Mouse (Mus musculus) hindbrain, embryonic 13.5 days (tissue): Measurements from ENCODE around the gene Shb. TPM values are rescaled to one million over a fixed set of nuclear protein-coding genes. Genes with fewer than 3 reads are reported as not detected.
A peak's percentile ranks its signal among the peaks of the same experiment; 100 is the strongest.
"Not testable (repeated sequence)": the region's sequence is repeated elsewhere in the genome, so short reads cannot be mapped to it uniquely, and the experiment has no call there.

Experiments
- ATAC-seq: fragments of 200-750 bp; cut with Nextera tagmentation; 2 replicates; pipeline ENCODE4 v1.8.0; 2017; ENCODE audit warnings: moderate TSS enrichment; ENCODE audit not compliant: low FRiP score
- H3K27ac ChIP-seq: fragments of 300-500 bp; sonication (generic); 2 replicates; pipeline ENCODE4 v1.5.1; 2015; ENCODE audit warnings: inconsistent platforms, mild to moderate bottlenecking, moderate library complexity
- H3K27me3 ChIP-seq: fragments of 300-500 bp; sonication (generic); 2 replicates; pipeline ENCODE4 v1.6.1; 2015; ENCODE audit warnings: mild to moderate bottlenecking, inconsistent platforms
- H3K36me3 ChIP-seq: fragments of 300-500 bp; sonication (generic); 2 replicates; pipeline ENCODE4 v1.6.1; 2015; ENCODE audit warnings: mild to moderate bottlenecking, inconsistent platforms
- H3K4me1 ChIP-seq: fragments of 300-500 bp; sonication (generic); replicated peaks from 2 replicates; pipeline ENCODE4 v1.6.1; 2015; ENCODE audit warnings: inconsistent platforms
- H3K4me2 ChIP-seq: fragments of 300-500 bp; sonication (generic); 2 replicates; pipeline ENCODE4 v1.6.1; 2015; ENCODE audit warnings: inconsistent platforms, mild to moderate bottlenecking, moderate library complexity
- H3K4me3 ChIP-seq: fragments of 300-500 bp; sonication (generic); 2 replicates; pipeline ENCODE4 v1.5.1; 2015; ENCODE audit warnings: mild to moderate bottlenecking, inconsistent platforms
- H3K9ac ChIP-seq: fragments of 300-500 bp; sonication (generic); 2 replicates; pipeline ENCODE4 v1.6.1; 2015; ENCODE audit warnings: mild to moderate bottlenecking, inconsistent platforms
- H3K9me3 ChIP-seq: fragments of 300-500 bp; sonication (generic); 2 replicates; pipeline ENCODE4 v1.6.1; 2016; ENCODE audit warnings: inconsistent platforms
- WGBS: fragments of 180-500 bp; shearing (Covaris S2); methylation state at CpG from one replicate; pipeline ENCODE4 v1.1.7; 2015; 5-methylcytosine and 5-hydroxymethylcytosine counted together
- polyA plus RNA-seq: library from polyadenylated mRNA; unstranded; fragments of >200 nt; fragmentation: Nextera tagmentation; extraction: Ambion mirVana; gene quantifications from 2 replicates; pipeline ENCODE4 v1.2.1, GENCODE M21; 2015

The Shb gene
- polyA plus RNA-seq, 1 experiment from 2014 or later, result 5.7 TPM

GRCm38 (mm10) chr4:45407703-45408334 lies 124.5 kb downstream of the Shb start:
- peak overlapping the region; percentile 96 for H3K27ac ChIP-seq
- peak overlapping the region; percentile 94 for H3K4me3 ChIP-seq
- 1% methylated on average over 19 of the region's 19 CpGs for WGBS
- H3K9me3 ChIP-seq, result no peaks in the 10 kb centered on the region
- peak; percentile 21; the same call in 1 of the 2 replicates for ATAC-seq
- H3K9ac ChIP-seq, result peak overlapping the region; percentile 97
- peaks cover 8% of the 10 kb centered on the region; the same call in 1 of the 2 replicates for H3K27me3 ChIP-seq
- H3K4me2 ChIP-seq, result peak overlapping the region; percentile 80
- peaks cover 41% of the 10 kb centered on the region for H3K4me1 ChIP-seq
- H3K36me3 ChIP-seq, result peaks cover 16% of the 10 kb centered on the region

- Histone ChIP-seq H3K4me3 (peak overlapping the region; percentile 94), H3K9me3 (no peaks in the 10 kb centered on the region), H3K4me2 (peak overlapping the region; percentile 80), H3K27me3 (peaks cover 8% of the 10 kb centered on the region; the same call in 1 of the 2 replicates), H3K4me1 (peaks cover 41% of the 10 kb centered on the region), H3K27ac (peak overlapping the region; percentile 96), H3K36me3 (peaks cover 23% of the 10 kb centered on the region), H3K9ac (peak overlapping the region; percentile 97)
- no peak for ATAC-seq
- 74% methylated on average over 5 of the region's 5 CpGs for WGBS
Measured at GRCm38 (mm10) chr4:45407001-45407702, 125.1 kb downstream of the Shb start.

GRCm38 (mm10) chr4:45406397-45406796 lies 125.9 kb downstream of the Shb start:
- 56% methylated on average over 7 of the region's 7 CpGs for WGBS
- Histone ChIP-seq H3K27me3 (peaks cover 3% of the 10 kb centered on the region; the same call in 1 of the 2 replicates), H3K4me2 (peak overlapping the region; percentile 80), H3K4me3 (peak overlapping the region; percentile 94), H3K4me1 (peaks cover 41% of the 10 kb centered on the region), H3K36me3 (peaks cover 28% of the 10 kb centered on the region), H3K9me3 (no peaks in the 10 kb centered on the region), H3K27ac (peak overlapping the region; percentile 35; the same call in 1 of the 2 replicates), H3K9ac (peak overlapping the region; percentile 97)
- no peak for ATAC-seq

GRCm38 (mm10) chr4:45405315-45405714 lies 127.0 kb downstream of the Shb start:
- Histone ChIP-seq H3K4me3 (no peak overlapping the region), H3K4me2 (no peak overlapping the region), H3K27ac (no peak overlapping the region), H3K4me1 (peaks cover 41% of the 10 kb centered on the region), H3K36me3 (peaks cover 35% of the 10 kb centered on the region), H3K9ac (peak overlapping the region; percentile 19; the same call in 1 of the 2 replicates), H3K27me3 (no peaks in the 10 kb centered on the region), H3K9me3 (no peaks in the 10 kb centered on the region)
- no peak for ATAC-seq
- 57% methylated on average over 7 of the region's 7 CpGs for WGBS

- Histone ChIP-seq H3K36me3 (peaks cover 48% of the 10 kb centered on the region), H3K27me3 (no peaks in the 10 kb centered on the region), H3K4me2 (no peak overlapping the region), H3K4me1 (peaks cover 38% of the 10 kb centered on the region), H3K27ac (no peak overlapping the region), H3K9me3 (no peaks in the 10 kb centered on the region), H3K4me3 (no peak overlapping the region), H3K9ac (no peak overlapping the region)
- WGBS, result 94% methylated on average over 7 of the region's 7 CpGs
- no peak for ATAC-seq
Measured at GRCm38 (mm10) chr4:45404086-45404485, 128.2 kb downstream of the Shb start.

- no peak for ATAC-seq
- peaks cover 54% of the 10 kb centered on the region for H3K36me3 ChIP-seq
- 93% methylated on average over 7 of the region's 7 CpGs for WGBS
Measured at GRCm38 (mm10) chr4:45403499-45403878, 128.8 kb downstream of the Shb start.

GRCm38 (mm10) chr4:45402878-45403498 lies 129.3 kb downstream of the Shb start:
- no peak overlapping the region for H3K9ac ChIP-seq
- H3K36me3 ChIP-seq, result peaks cover 59% of the 10 kb centered on the region
- H3K27ac ChIP-seq, result no peak overlapping the region
- no peak for ATAC-seq
- WGBS, result 83% methylated on average over 7 of the region's 7 CpGs
- H3K27me3 ChIP-seq, result no peaks in the 10 kb centered on the region
- H3K9me3 ChIP-seq, result no peaks in the 10 kb centered on the region
- H3K4me2 ChIP-seq, result no peak overlapping the region
- H3K4me1 ChIP-seq, result peaks cover 36% of the 10 kb centered on the region
- no peak overlapping the region for H3K4me3 ChIP-seq

More at GRCm38 (mm10) chr4:45403499-45403878, 128.8 kb downstream of the Shb start:
- Histone ChIP-seq H3K4me2 (no peak overlapping the region), H3K9me3 (no peaks in the 10 kb centered on the region), H3K27ac (no peak overlapping the region), H3K4me3 (no peak overlapping the region), H3K27me3 (no peaks in the 10 kb centered on the region), H3K9ac (no peak overlapping the region), H3K4me1 (peaks cover 36% of the 10 kb centered on the region)

- no peak overlapping the region for H3K9ac ChIP-seq
- no peaks in the 10 kb centered on the region for H3K9me3 ChIP-seq
- ATAC-seq, result no peak
- H3K4me3 ChIP-seq, result no peak overlapping the region
- peaks cover 66% of the 10 kb centered on the region for H3K36me3 ChIP-seq
- WGBS, result 96% methylated on average over 4 of the region's 4 CpGs
- H3K4me1 ChIP-seq, result peaks cover 29% of the 10 kb centered on the region
- H3K4me2 ChIP-seq, result no peak overlapping the region
- H3K27me3 ChIP-seq, result no peaks in the 10 kb centered on the region
- no peak overlapping the region for H3K27ac ChIP-seq
Measured at GRCm38 (mm10) chr4:45402281-45402680, 130.0 kb downstream of the Shb start.

GRCm38 (mm10) chr4:45399421-45400210 lies 132.7 kb downstream of the Shb start:
- Histone ChIP-seq H3K9me3 (no peaks in the 10 kb centered on the region), H3K4me2 (no peak overlapping the region), H3K9ac (no peak overlapping the region), H3K4me1 (0 out of 2 replicates have a peak, but pooled peaks cover 8% of the 10 kb centered on the region), H3K27me3 (no peaks in the 10 kb centered on the region), H3K36me3 (peaks cover 74% of the 10 kb centered on the region), H3K27ac (no peak overlapping the region), H3K4me3 (no peak overlapping the region)
- WGBS, result 97% methylated on average over 45 of the region's 45 CpGs
- ATAC-seq, result no peak

GRCm38 (mm10) chr4:45398315-45398714 lies 134.0 kb downstream of the Shb start:
- not testable (repeated sequence) for H3K4me3 ChIP-seq, H3K4me2 ChIP-seq, ATAC-seq, H3K27me3 ChIP-seq, H3K27ac ChIP-seq, H3K4me1 ChIP-seq, H3K9me3 ChIP-seq, H3K9ac ChIP-seq
- 89% methylated on average over 5 of the region's 5 CpGs for WGBS
- H3K36me3 ChIP-seq, result peaks cover 62% of the 10 kb centered on the region

GRCm38 (mm10) chr4:45396211-45396610 lies 136.1 kb downstream of the Shb start:
- WGBS, result 91% methylated on average over 6 of the region's 6 CpGs
- H3K4me1 ChIP-seq, ATAC-seq, H3K4me3 ChIP-seq, H3K9ac ChIP-seq, H3K4me2 ChIP-seq, H3K27me3 ChIP-seq, H3K9me3 ChIP-seq, H3K27ac ChIP-seq: not testable (repeated sequence)
- H3K36me3 ChIP-seq, result peaks cover 44% of the 10 kb centered on the region

GRCm38 (mm10) chr4:45393658-45394057 lies 138.6 kb downstream of the Shb start:
- no peaks in the 10 kb centered on the region for H3K27me3 ChIP-seq
- ATAC-seq, result no peak

More at GRCm38 (mm10) chr4:45393658-45394057, 138.6 kb downstream of the Shb start:
- no peak overlapping the region for H3K9ac ChIP-seq
- no peaks in the 10 kb centered on the region for H3K9me3 ChIP-seq
- H3K4me2 ChIP-seq, result no peak overlapping the region
- H3K27ac ChIP-seq, result no peak overlapping the region
- H3K4me1 ChIP-seq, result no peaks in the 10 kb centered on the region; the same call in 1 of the 2 replicates
- whole genome bisulfite sequencing, result 83% methylated on average over 5 of the region's 5 CpGs
- H3K4me3 ChIP-seq, result no peak overlapping the region
- H3K36me3 ChIP-seq, result peaks cover 22% of the 10 kb centered on the region
